Mouse (Mus musculus): Measurements from ENCODE around the gene Cse1l. TPM values are rescaled to one million over a fixed set of nuclear protein-coding genes. Genes with fewer than 3 reads are reported as not detected.
A peak's percentile ranks its signal among the peaks of the same experiment; 100 is the strongest.

The Cse1l gene
- polyA plus RNA-seq, 1 experiment from 2014 or later = 107 TPM

DNA sequence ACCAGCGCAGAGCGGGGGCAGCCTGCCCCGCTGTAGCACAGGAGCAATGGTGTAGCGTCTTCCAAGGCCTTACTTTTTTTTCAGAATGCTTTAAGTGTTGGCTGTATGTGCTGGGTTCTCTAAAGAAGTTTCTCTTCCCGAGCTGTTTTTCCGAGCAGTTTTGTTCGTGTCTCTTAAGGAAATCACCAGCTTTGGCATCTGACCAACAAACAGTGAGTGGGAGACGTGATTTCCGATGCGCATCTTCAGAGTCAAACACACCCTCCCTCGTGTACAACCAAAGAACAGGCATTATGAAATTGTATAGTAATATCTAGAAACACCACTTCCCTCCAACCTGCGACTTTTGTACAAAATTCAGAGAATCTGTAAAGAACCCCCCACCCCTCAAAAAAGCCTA lies 8.9 kb upstream of the Cse1l start:
- H3K4me3 ChIP-seq (replicated peaks; ENCODE audit: low read length) = no peak overlapping the region

DNA sequence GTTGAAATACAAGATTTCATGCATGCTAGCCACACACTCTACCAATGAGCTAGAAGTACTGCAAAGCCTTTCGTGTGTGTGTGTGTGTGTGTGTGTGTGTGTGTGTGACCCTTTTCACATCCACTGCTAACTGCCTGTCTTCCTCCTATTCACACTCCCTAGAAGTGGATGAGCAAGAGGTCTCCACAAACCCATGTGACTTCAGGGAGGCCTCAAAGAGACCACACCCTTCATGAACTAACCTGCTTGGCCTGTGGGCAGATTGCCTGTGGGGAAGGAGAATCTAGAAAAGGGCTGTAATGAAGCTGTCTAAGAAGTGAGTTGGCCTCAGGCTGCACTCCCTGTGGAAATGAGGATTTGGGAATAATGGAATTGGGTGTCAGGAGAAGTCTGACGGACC lies 6.7 kb upstream of the Cse1l start:
- no peaks in the 10 kb centered on the region for H3K4me1 ChIP-seq (replicated peaks; ENCODE audit: control insufficient read depth, insufficient read depth, low read length)
- no peaks in the 10 kb centered on the region for H3K9me3 ChIP-seq (ENCODE audit: control insufficient read depth, low read length)
- H3K4me2 ChIP-seq (ENCODE audit: low read length) = no peak overlapping the region
- no peak overlapping the region for H3K9ac ChIP-seq (replicated peaks; ENCODE audit: low read depth, low read length)
- H3K27me3 ChIP-seq (replicated peaks; ENCODE audit: control insufficient read depth, insufficient read depth, low read length) = no peaks in the 10 kb centered on the region
- no peak overlapping the region for H3K27ac ChIP-seq (ENCODE audit: low read length)
- no peaks in the 10 kb centered on the region for H3K36me3 ChIP-seq (ENCODE audit: control insufficient read depth, insufficient read depth)
- no peak overlapping the region for H3K4me3 ChIP-seq (replicated peaks; ENCODE audit: low read length)
- WGBS = 92% methylated on average over 2 of the region's 2 CpGs
- ATAC-seq = no peak

More for the DNA sequence above, 8.9 kb upstream of the Cse1l start:
- Histone ChIP-seq H3K36me3 (ENCODE audit: control insufficient read depth, insufficient read depth) (no peaks in the 10 kb centered on the region), H3K4me2 (ENCODE audit: low read length) (no peak overlapping the region), H3K9ac (replicated peaks; ENCODE audit: low read depth, low read length) (no peak overlapping the region), H3K4me1 (replicated peaks; ENCODE audit: control insufficient read depth, insufficient read depth, low read length) (no peaks in the 10 kb centered on the region), H3K27ac (ENCODE audit: low read length) (no peak overlapping the region), H3K27me3 (replicated peaks; ENCODE audit: control insufficient read depth, insufficient read depth, low read length) (no peaks in the 10 kb centered on the region), H3K9me3 (ENCODE audit: control insufficient read depth, low read length) (no peaks in the 10 kb centered on the region)
- WGBS = 72% methylated on average over 12 of the region's 12 CpGs
- no peak for ATAC-seq

DNA sequence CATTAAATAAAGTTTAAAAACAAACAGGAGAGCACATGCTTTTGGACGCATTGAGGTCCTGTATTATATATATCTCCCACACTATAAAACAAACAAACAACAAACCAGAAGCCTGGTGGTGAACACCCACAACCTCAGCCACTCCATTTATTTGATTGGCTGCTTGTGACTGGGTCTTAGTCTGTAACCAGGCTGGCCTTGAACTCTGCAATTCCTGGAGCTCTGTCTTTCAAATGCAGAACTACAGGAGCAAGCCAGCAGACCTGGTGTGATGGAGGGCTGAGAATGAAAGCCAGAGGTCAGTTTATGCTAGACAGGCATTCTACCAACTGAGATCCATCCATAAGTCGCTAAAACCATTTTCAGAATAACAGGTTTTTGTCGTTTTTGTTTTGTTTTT lies 6.1 kb upstream of the Cse1l start:
- Histone ChIP-seq H3K36me3 (ENCODE audit: control insufficient read depth, insufficient read depth) (no peaks in the 10 kb centered on the region), H3K9ac (replicated peaks; ENCODE audit: low read depth, low read length) (no peak overlapping the region), H3K4me3 (replicated peaks; ENCODE audit: low read length) (no peak overlapping the region), H3K27me3 (replicated peaks; ENCODE audit: control insufficient read depth, insufficient read depth, low read length) (no peaks in the 10 kb centered on the region), H3K4me1 (replicated peaks; ENCODE audit: control insufficient read depth, insufficient read depth, low read length) (no peaks in the 10 kb centered on the region), H3K27ac (ENCODE audit: low read length) (no peak overlapping the region), H3K9me3 (ENCODE audit: control insufficient read depth, low read length) (no peaks in the 10 kb centered on the region), H3K4me2 (ENCODE audit: low read length) (no peak overlapping the region)
- ATAC-seq = no peak
- WGBS = 65% methylated on average over 3 of the region's 3 CpGs

DNA sequence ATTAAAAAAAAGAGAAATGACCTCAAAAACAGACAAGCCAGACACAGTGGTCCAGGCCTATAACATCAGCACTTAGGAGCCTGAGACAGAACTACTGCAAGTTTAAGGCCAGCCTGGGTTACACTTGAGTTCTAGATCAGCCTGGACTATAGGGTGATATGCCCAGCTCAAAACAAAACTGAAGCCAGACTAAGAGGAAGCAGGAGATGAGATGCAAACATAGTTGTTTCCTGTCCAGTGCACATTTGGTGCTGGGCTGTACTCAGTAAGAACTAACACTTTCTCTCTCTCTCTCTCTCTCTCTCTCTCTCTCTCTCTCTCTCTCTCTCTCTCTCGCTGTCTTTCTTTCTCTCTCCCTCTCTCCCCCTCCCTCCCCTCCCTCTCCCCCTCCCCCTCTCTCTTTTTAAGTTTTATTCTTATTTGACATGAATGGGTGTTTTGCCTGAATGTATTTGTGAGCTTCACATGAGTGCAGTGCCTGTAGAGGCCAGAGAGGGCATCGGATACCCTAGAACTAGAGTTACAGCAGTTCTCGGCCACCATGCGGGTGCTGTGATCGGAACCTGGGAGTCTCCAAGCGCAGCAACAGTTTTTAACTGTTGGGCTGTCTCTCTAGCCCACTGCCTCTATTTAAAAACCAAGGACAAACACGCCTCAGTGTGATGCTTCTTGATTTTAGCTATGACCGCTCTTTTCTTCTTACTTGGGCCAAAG lies 4.9 kb upstream of the Cse1l start:
- H3K36me3 ChIP-seq (ENCODE audit: control insufficient read depth, insufficient read depth) = no peaks in the 10 kb centered on the region
- H3K4me1 ChIP-seq (replicated peaks; ENCODE audit: control insufficient read depth, insufficient read depth, low read length) = peaks cover 3% of the 10 kb centered on the region; the same call in 1 of the 2 replicates
- ATAC-seq = no peak
- no peak overlapping the region for H3K9ac ChIP-seq (replicated peaks; ENCODE audit: low read depth, low read length)
- H3K4me2 ChIP-seq (ENCODE audit: low read length) = no peak overlapping the region
- no peak overlapping the region for H3K27ac ChIP-seq (ENCODE audit: low read length)
- WGBS = 87% methylated on average over 8 of the region's 8 CpGs
- H3K27me3 ChIP-seq (replicated peaks; ENCODE audit: control insufficient read depth, insufficient read depth, low read length) = no peaks in the 10 kb centered on the region
- H3K9me3 ChIP-seq (ENCODE audit: control insufficient read depth, low read length) = no peaks in the 10 kb centered on the region
- no peak overlapping the region for H3K4me3 ChIP-seq (replicated peaks; ENCODE audit: low read length)

DNA sequence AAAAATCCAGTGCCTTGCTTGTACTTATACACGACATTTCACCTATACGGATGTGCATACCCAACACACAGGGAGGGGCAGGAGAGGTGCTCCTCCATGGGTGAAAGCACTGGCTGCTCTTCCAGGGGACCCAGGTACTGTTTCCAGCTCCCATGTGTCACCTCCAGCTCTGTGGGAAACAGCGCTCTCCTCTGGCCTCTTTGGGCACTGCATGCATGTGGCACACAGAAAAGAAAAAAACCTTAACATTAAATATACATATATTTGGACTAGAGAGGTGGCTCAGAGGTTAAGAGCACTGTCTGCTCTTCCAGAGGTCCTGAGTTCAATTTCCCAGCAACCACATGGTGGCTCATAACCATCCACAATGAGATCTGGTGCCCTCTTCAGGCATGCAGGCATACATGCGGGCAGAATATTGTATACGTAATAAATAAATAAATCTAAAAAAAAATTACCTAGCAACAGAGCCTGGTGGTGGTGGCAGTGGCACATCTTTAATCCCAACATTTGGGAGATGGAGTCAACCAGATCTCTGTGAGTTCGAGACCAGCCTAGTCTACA lies 2.0 kb upstream of the Cse1l start:
- Histone ChIP-seq H3K9ac (replicated peaks; ENCODE audit: low read depth, low read length) (no peak overlapping the region), H3K4me2 (ENCODE audit: low read length) (no peak overlapping the region), H3K27me3 (replicated peaks; ENCODE audit: control insufficient read depth, insufficient read depth, low read length) (no peaks in the 10 kb centered on the region), H3K4me3 (replicated peaks; ENCODE audit: low read length) (no peak overlapping the region), H3K4me1 (replicated peaks; ENCODE audit: control insufficient read depth, insufficient read depth, low read length) (peaks cover 17% of the 10 kb centered on the region), H3K36me3 (ENCODE audit: control insufficient read depth, insufficient read depth) (no peaks in the 10 kb centered on the region), H3K9me3 (ENCODE audit: control insufficient read depth, low read length) (no peaks in the 10 kb centered on the region), H3K27ac (ENCODE audit: low read length) (no peak overlapping the region)
- 96% methylated on average over 6 of the region's 6 CpGs for WGBS
- no peak for ATAC-seq

DNA sequence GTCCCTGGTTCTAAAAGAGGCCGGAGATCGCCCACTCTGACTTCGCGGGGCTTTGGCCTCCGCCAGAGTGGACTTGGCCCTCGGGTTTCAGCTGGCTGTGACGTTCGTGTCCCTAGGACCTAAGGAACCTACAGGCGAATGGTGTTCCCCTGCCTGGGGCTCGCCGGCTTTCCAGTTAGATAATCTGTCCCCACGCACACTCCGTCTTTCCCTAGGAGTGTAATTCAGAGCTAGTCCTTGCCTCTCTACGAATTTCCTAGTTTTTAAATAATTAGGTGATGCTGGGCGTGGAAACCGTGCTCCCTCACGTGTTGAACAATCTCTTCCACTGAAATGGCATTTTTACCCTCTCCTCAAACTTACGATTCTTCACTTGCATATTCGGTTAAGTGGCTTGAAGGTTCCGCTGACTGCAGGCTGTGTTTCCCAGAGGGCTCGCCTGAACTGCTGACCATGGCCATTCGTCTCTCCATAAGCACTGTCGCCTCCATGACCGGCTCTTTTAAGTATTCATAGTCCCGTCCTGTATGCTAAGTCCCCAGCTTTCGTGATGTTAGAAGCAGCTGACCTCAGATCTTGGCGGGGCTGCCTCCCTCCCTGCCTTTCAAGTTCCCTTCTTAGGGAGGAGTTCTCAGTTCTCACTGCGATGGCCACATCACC lies 813 bp downstream of the Cse1l start:
- H3K4me3 ChIP-seq (replicated peaks; ENCODE audit: low read length) = peak overlapping the region; percentile 98
- under 1% methylated on average over 28 of the region's 28 CpGs for WGBS
- peak; percentile 34 for ATAC-seq

DNA sequence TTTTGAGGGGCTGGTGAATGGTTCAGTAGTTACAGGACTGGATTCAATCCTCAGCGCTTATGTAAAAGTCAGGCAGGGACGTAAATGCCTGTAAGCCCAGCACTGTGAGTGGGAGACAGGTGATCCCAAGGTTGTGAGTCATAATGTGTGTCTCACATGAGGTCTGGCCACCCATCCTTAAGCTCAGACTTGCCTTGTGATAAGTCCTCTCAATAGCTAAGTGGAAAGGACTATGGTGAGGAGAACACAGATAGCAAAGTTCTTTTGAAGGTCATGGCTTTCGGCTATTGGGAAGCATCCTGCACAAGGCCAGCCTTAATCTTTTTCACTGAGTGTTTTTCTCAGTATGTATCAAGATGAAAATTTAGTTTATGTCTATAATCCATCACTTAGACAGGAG lies 3.9 kb downstream of the Cse1l start:
- peaks cover 17% of the 10 kb centered on the region for H3K4me1 ChIP-seq (replicated peaks; ENCODE audit: control insufficient read depth, insufficient read depth, low read length)
- H3K4me3 ChIP-seq (replicated peaks; ENCODE audit: low read length) = no peak overlapping the region

More for the DNA sequence above, 813 bp downstream of the Cse1l start:
- peak overlapping the region; percentile 91 for H3K9ac ChIP-seq (replicated peaks; ENCODE audit: low read depth, low read length)
- no peaks in the 10 kb centered on the region for H3K27me3 ChIP-seq (replicated peaks; ENCODE audit: control insufficient read depth, insufficient read depth, low read length)
- peak overlapping the region; percentile 99 for H3K27ac ChIP-seq (ENCODE audit: low read length)
- H3K36me3 ChIP-seq (ENCODE audit: control insufficient read depth, insufficient read depth) = no peaks in the 10 kb centered on the region
- H3K4me2 ChIP-seq (ENCODE audit: low read length) = peak overlapping the region; percentile 84
- H3K4me1 ChIP-seq (replicated peaks; ENCODE audit: control insufficient read depth, insufficient read depth, low read length) = peaks cover 17% of the 10 kb centered on the region
- H3K9me3 ChIP-seq (ENCODE audit: control insufficient read depth, low read length) = no peaks in the 10 kb centered on the region

DNA sequence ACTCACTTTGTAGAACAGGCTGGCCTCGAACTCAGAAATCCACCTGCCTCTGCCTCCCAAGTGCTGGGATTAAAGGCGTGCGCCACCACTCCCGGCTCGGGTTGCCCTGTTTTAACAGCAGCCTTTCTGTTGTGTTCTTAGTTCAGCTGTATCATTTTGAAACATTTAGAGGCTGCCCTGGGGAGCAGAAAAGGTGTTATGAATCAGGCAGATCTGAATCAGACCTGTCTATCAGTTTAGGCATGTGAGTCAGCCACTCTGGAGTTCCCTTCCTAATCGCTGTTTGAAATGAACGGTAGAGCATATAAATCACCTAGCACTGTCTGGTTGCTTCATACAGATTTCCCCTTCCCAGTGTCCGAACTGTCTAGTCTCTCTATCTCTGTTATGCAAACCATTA lies 4.7 kb downstream of the Cse1l start:
- H3K4me2 ChIP-seq (ENCODE audit: low read length) = no peak overlapping the region
- H3K9me3 ChIP-seq (ENCODE audit: control insufficient read depth, low read length) = no peaks in the 10 kb centered on the region
- no peak for ATAC-seq
- H3K4me1 ChIP-seq (replicated peaks; ENCODE audit: control insufficient read depth, insufficient read depth, low read length) = peaks cover 14% of the 10 kb centered on the region
- no peak overlapping the region for H3K27ac ChIP-seq (ENCODE audit: low read length)
- no peaks in the 10 kb centered on the region for H3K27me3 ChIP-seq (replicated peaks; ENCODE audit: control insufficient read depth, insufficient read depth, low read length)
- no peak overlapping the region for H3K9ac ChIP-seq (replicated peaks; ENCODE audit: low read depth, low read length)
- 96% methylated on average over 8 of the region's 8 CpGs for WGBS
- no peak overlapping the region for H3K4me3 ChIP-seq (replicated peaks; ENCODE audit: low read length)
- no peaks in the 10 kb centered on the region for H3K36me3 ChIP-seq (ENCODE audit: control insufficient read depth, insufficient read depth)

More for the DNA sequence above, 3.9 kb downstream of the Cse1l start:
- no peak overlapping the region for H3K9ac ChIP-seq (replicated peaks; ENCODE audit: low read depth, low read length)
- WGBS = 99% methylated on average over 3 of the region's 3 CpGs
- no peak overlapping the region for H3K27ac ChIP-seq (ENCODE audit: low read length)
- H3K27me3 ChIP-seq (replicated peaks; ENCODE audit: control insufficient read depth, insufficient read depth, low read length) = no peaks in the 10 kb centered on the region
- H3K4me2 ChIP-seq (ENCODE audit: low read length) = no peak overlapping the region
- H3K36me3 ChIP-seq (ENCODE audit: control insufficient read depth, insufficient read depth) = no peaks in the 10 kb centered on the region
- H3K9me3 ChIP-seq (ENCODE audit: control insufficient read depth, low read length) = no peaks in the 10 kb centered on the region
- no peak for ATAC-seq

DNA sequence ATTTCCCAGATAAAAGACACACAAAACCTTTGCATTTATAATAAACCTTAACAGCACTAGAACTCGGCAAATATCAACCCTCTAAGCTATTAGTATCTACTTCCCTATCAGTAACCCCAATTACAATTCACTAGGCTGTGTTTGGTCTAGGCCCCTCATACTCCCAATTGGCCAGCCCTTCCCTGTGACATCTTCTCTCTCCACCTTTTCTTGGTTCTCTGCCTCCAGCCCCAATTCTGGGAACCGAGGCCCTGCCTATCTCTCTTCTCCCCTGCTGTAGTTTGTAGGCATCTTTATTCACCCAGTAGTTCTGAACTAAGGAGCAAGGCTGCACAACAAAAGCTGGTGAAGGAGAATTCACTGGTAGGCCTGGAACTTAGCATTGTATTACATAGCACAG lies 18.1 kb downstream of the Cse1l start:
- Histone ChIP-seq H3K4me1 (replicated peaks; ENCODE audit: control insufficient read depth, insufficient read depth, low read length) (no peaks in the 10 kb centered on the region), H3K9me3 (ENCODE audit: control insufficient read depth, low read length) (no peaks in the 10 kb centered on the region), H3K27ac (ENCODE audit: low read length) (no peak overlapping the region), H3K36me3 (ENCODE audit: control insufficient read depth, insufficient read depth) (peaks cover 35% of the 10 kb centered on the region), H3K27me3 (replicated peaks; ENCODE audit: control insufficient read depth, insufficient read depth, low read length) (no peaks in the 10 kb centered on the region), H3K4me3 (replicated peaks; ENCODE audit: low read length) (no peak overlapping the region), H3K4me2 (ENCODE audit: low read length) (no peak overlapping the region), H3K9ac (replicated peaks; ENCODE audit: low read depth, low read length) (no peak overlapping the region)
- 82% methylated on average over 2 of the region's 2 CpGs for WGBS
- ATAC-seq = no peak

All from forebrain, embryonic 16.5 days (tissue).